Mouse (Mus musculus) layer of hippocampus, adult 9-10 months (tissue): Measurements from ENCODE around the gene Mki67.
"Not testable (repeated sequence)": the region's sequence is repeated elsewhere in the genome, so short reads cannot be mapped to it uniquely, and the experiment has no call there.

Experiments
- DNase-seq: peaks from one replicate; pipeline ENCODE4 v3.0.0; 2022; ENCODE audit warnings: low spot score

Gene Mki67

GRCm38 (mm10) chr7:135716445-135716877, 300 bp upstream of the Mki67 start:
- DNase-seq, result peak; percentile 26

- DNase-seq, result no peak
Measured at GRCm38 (mm10) chr7:135715166-135715565, 995 bp downstream of the Mki67 start.

- DNase-seq, result no peak
Measured at GRCm38 (mm10) chr7:135713326-135713725, 2.8 kb downstream of the Mki67 start.

- no peak for DNase-seq
Measured at GRCm38 (mm10) chr7:135712534-135712933, 3.6 kb downstream of the Mki67 start.

- DNase-seq, result no peak
Measured at GRCm38 (mm10) chr7:135710702-135711101, 5.5 kb downstream of the Mki67 start.

GRCm38 (mm10) chr7:135705753-135706152, 10.4 kb downstream of the Mki67 start:
- no peak for DNase-seq

GRCm38 (mm10) chr7:135705083-135705482, 11.1 kb downstream of the Mki67 start:
- DNase-seq, result no peak

GRCm38 (mm10) chr7:135704251-135704650, 11.9 kb downstream of the Mki67 start:
- no peak for DNase-seq

- DNase-seq, result no peak
Measured at GRCm38 (mm10) chr7:135703600-135704148, 12.5 kb downstream of the Mki67 start.

GRCm38 (mm10) chr7:135699351-135699750, 16.8 kb downstream of the Mki67 start:
- DNase-seq, result not testable (repeated sequence)

- DNase-seq, result no peak
Measured at GRCm38 (mm10) chr7:135698362-135698761, 17.8 kb downstream of the Mki67 start.

GRCm38 (mm10) chr7:135697021-135697740, 19.0 kb downstream of the Mki67 start:
- DNase-seq, result not testable (repeated sequence)

GRCm38 (mm10) chr7:135696127-135696526, 20.0 kb downstream of the Mki67 start:
- DNase-seq, result no peak

- DNase-seq, result no peak
Measured at GRCm38 (mm10) chr7:135694796-135695195, 21.4 kb downstream of the Mki67 start.

- no peak for DNase-seq
Measured at GRCm38 (mm10) chr7:135694130-135694529, 22.0 kb downstream of the Mki67 start.

GRCm38 (mm10) chr7:135691941-135692340, 24.2 kb downstream of the Mki67 start:
- no peak for DNase-seq

- no peak for DNase-seq
Measured at GRCm38 (mm10) chr7:135689396-135689795, 26.8 kb downstream of the Mki67 start.

GRCm38 (mm10) chr7:135684938-135685337, 31.2 kb downstream of the Mki67 start:
- DNase-seq, result no peak

GRCm38 (mm10) chr7:135684098-135684497, 32.1 kb downstream of the Mki67 start:
- DNase-seq, result not testable (repeated sequence)

GRCm38 (mm10) chr7:135680334-135680733, 35.8 kb downstream of the Mki67 start:
- no peak for DNase-seq

- DNase-seq, result no peak
Measured at GRCm38 (mm10) chr7:135676722-135677121, 39.4 kb downstream of the Mki67 start.

- DNase-seq, result no peak
Measured at GRCm38 (mm10) chr7:135673576-135673975, 42.6 kb downstream of the Mki67 start.

- DNase-seq, result no peak
Measured at GRCm38 (mm10) chr7:135668852-135669739, 47.1 kb downstream of the Mki67 start.
